Mouse (Mus musculus) urinary bladder, postnatal 25 days (tissue): ENCODE measurements at regions not wholly inside any gene's neighbourhood (a gene's known extent, or its start where the extent isn't known, plus 50 kb on each side); places are given as distances from the start of the nearest gene placed in this dataset.

Experiments
- DNase-seq: peaks from one replicate; pipeline ENCODE4 v3.0.0; 2022; ENCODE audit warnings: low spot score

- DNase-seq: no peak
These were observed 112.9 kb upstream of the Kitl start for GRCm38 (mm10) chr10:99902280-99903231.

- no peak for DNase-seq
These were observed 114.2 kb upstream of the Kitl start for GRCm38 (mm10) chr10:99900955-99901835.

- no peak for DNase-seq
These were observed 121.4 kb upstream of the Kitl start for GRCm38 (mm10) chr10:99893999-99894398.

- DNase-seq: no peak
These were observed 123.5 kb upstream of the Kitl start for GRCm38 (mm10) chr10:99891899-99892298.

- DNase-seq: no peak
These were observed 122.4 kb upstream of the Csl start for GRCm38 (mm10) chr10:99881901-99882300.

GRCm38 (mm10) chr10:99879362-99879761 is 119.9 kb upstream of the Csl start:
- no peak for DNase-seq

- no peak for DNase-seq
These were observed 105.3 kb upstream of the Csl start for GRCm38 (mm10) chr10:99864711-99865110.

GRCm38 (mm10) chr10:99860322-99861089 is 101.0 kb upstream of the Csl start:
- no peak for DNase-seq

GRCm38 (mm10) chr10:99844110-99844509 is 84.7 kb upstream of the Csl start:
- no peak for DNase-seq

- no peak for DNase-seq
These were observed 81.8 kb upstream of the Csl start for GRCm38 (mm10) chr10:99841167-99841843.

- DNase-seq: no peak
These were observed 80.9 kb upstream of the Csl start for GRCm38 (mm10) chr10:99840179-99840876.

- no peak for DNase-seq
These were observed 77.5 kb upstream of the Csl start for GRCm38 (mm10) chr10:99836835-99837412.

- no peak for DNase-seq
These were observed 75.6 kb upstream of the Csl start for GRCm38 (mm10) chr10:99834905-99835633.

GRCm38 (mm10) chr10:99829974-99830373 is 70.5 kb upstream of the Csl start:
- DNase-seq: no peak

GRCm38 (mm10) chr10:99827476-99827875 is 68.0 kb upstream of the Csl start:
- DNase-seq: no peak

- DNase-seq: no peak
These were observed 66.4 kb upstream of the Csl start for GRCm38 (mm10) chr10:99825881-99826280.

- no peak for DNase-seq
These were observed 52.7 kb upstream of the Csl start for GRCm38 (mm10) chr10:99812069-99812650.

- no peak for DNase-seq
These were observed 52.0 kb upstream of the Csl start for GRCm38 (mm10) chr10:99811430-99811829.
